Mouse (Mus musculus): ENCODE data around the gene Efnb3.

DNA sequence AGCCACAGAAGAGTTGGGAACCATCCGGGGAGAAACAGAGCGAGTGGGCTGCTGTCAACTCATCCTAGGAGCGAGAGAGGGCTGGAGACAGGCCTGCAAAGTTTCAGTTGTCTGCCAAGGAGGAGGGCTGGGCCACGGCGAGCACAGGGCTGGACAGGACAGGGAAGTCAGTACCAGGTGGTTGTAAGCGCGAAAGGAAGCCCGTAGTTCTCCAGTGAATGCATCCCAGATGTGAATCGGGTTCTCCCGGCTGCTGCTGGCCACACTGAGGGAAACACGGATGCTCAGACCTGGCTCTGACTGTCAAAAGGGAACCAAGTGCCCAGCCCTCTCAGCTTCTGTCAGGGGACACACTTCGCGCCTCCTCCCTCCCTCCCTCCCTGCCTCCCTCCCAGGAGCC lies 3.4 kb upstream of the Efnb3 start:
- TF ChIP-seq POLR2AphosphoS2 (IDR thresholded peaks at IDR 0.05; ENCODE audit: insufficient read length, low read depth), result no peak
- no peak for TF ChIP-seq POLR2A (IDR thresholded peaks at IDR 0.05; ENCODE audit: insufficient read length, low read depth)
- no peak for TF ChIP-seq CEBPB (IDR thresholded peaks at IDR 0.05; ENCODE audit: insufficient read depth, poor library complexity, severe bottlenecking)
- TF ChIP-seq E2F4 (IDR thresholded peaks at IDR 0.05; ENCODE audit: insufficient read depth), result no peak
- no peak for TF ChIP-seq TCF3 (IDR thresholded peaks at IDR 0.05; ENCODE audit: insufficient read length, low read depth)
- TF ChIP-seq USF1 (IDR thresholded peaks at IDR 0.05; ENCODE audit: low read depth), result no peak
- no peak for TF ChIP-seq MYOG (IDR thresholded peaks at IDR 0.05; ENCODE audit: control insufficient read depth in 1 of 3, insufficient read depth in 1 of 3, insufficient read length in 2 of 3, low read depth in 2 of 3)
- no peak for TF ChIP-seq MAX (IDR thresholded peaks at IDR 0.05; ENCODE audit: low read depth)
- TF ChIP-seq TCF12 (IDR thresholded peaks at IDR 0.05; ENCODE audit: insufficient read depth, poor library complexity, severe bottlenecking), result no peak
- no peak for TF ChIP-seq REST (IDR thresholded peaks at IDR 0.05; ENCODE audit: insufficient read depth, insufficient read length)
- TF ChIP-seq MYOD1 (IDR thresholded peaks at IDR 0.05; ENCODE audit: control insufficient read depth in 1 of 3, insufficient read length in 2 of 3, low read depth in 2 of 3), result no peak
- TF ChIP-seq SRF (IDR thresholded peaks at IDR 0.05; ENCODE audit: control insufficient read depth, insufficient read length, low read depth), result no peak

Measured in myocyte (in vitro differentiated cells).